Mouse (Mus musculus): Measurements from ENCODE around the gene Prkcz. TPM values are rescaled to one million over a fixed set of nuclear protein-coding genes. Genes with fewer than 3 reads are reported as not detected.

The Prkcz gene
- total RNA-seq (2021), result 1 to 10 TPM; 1.7 to 2.3 TPM

DNA sequence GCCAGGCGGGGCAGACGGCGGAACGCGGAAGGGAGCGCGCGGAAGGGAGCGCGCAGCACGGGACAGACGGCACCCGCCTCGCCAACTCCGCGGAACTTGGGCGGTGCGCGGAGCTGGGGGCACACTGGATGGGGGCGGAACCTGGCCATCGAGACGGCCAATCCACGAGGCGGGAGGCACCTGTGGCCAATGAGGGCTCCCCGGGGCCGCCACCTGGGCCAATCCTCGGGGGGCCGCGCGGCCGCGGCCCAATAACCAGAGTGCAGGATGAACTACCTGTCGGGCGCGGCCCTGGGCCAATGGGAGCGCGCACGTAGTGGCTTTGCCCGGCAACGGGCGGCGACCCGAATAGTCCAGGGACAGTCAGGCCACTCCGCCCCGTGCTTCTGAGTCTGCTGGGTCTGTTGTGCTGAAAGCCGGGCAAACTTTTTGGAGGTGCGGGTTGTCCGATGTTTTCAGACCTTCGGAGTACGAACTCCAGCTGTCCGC lies at the start of gene Prkcz:
Gene Prkcz (minus strand): TSS at position 59 of the 489 bp plus-strand sequence.
- intact Hi-C loops (cut with DNase I), result no loop called here

DNA sequence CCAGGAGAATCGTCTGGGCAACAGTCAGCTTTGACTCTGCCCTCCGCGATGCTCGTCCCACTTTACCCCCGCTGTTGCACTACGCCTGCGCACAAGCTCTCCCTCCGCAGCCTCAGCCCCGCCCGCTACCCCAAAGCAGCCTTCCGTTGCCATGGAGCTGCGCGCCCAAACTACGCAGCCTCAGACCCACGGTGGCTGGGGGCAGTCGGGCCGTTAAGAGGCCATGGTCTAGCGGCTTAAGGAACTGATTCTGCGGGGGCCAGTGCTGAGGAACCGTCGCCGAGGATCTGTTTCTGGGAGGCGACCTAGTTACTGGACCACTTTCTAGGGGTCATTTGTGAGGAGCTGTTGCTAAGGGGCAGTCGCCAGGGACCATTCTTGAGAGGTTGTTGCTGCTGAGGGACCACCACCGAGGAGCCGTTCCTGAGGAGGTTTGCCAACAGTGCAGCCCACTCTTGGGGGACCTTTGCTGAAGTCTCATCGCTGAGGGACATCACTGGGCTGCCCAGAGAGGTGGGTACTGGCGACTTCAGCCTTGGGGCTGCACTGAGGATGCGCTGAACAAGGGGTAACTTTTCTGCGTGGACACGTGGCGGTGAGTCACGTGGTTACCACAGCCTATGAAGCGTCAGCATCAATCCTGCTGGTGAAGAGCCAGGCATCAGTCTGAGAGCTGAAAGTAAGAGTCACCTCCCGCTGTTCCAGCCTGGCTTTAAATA lies 48.1 kb upstream of the Prkcz start, which contains the start of gene Cfap74:
Gene Cfap74 (plus strand): TSS at position 133 of the 719 bp plus-strand sequence.
- intact Hi-C loops (cut with DNase I), result loop anchor here (5.0 kb wide), 1 partner anchor 87 kb away; no protein-coding TSS in a partner anchor
- peak; percentile 66 to 77 for DNase-seq

More for the DNA sequence above, at the start of gene Prkcz:
- peak; percentile 74 to 76 for DNase-seq

GRCm38 (mm10) chr4:155408695-155409057 lies 47.5 kb upstream of the Prkcz start:
- intact Hi-C loops (cut with DNase I), result loop anchor here (5.0 kb wide), 1 partner anchor 86 kb away; no protein-coding TSS in a partner anchor
- DNase-seq, result no peak

DNA sequence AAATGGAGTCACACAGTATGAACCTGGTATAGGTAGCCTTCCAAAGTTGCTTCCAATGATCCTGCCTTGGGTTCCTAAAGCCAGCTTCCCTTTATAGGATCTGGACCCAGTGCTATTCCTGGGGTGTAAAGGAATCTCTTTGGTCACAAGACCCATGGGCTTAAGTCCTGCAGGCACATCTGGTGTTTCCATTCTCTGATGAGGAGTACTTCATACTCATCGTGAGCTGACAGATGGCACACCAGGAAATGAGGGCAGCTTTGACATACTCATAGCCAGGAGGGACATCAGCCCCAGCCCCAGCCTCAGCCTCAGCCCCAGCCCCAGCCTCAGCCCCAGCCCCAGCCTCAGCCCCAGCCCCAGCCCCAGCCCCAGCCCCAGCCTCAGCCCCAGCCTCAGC lies 41.3 kb upstream of the Prkcz start:
- DNase-seq, result no peak
- intact Hi-C loops (cut with DNase I), result no loop called here

DNA sequence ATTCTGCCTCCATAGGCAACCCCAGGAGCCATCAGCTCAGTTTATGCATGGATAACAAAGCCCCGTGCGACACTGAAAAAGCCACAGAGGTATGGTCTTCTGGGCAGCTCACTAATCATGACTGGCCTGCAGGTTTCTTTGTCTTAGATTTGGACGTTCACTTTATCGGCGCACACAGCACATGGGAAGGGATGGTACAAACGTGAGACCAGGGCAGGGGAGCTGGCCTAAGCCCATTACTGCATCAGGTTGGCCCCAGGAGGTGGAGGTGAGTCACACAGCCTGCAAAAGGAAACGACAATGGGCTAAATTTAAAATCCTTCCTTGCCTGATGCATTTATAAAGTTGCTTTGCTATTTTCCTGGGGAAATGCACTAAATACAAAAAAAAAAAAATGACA lies 40.0 kb upstream of the Prkcz start:
- no peak for DNase-seq
- intact Hi-C loops (cut with DNase I), result no loop called here

DNA sequence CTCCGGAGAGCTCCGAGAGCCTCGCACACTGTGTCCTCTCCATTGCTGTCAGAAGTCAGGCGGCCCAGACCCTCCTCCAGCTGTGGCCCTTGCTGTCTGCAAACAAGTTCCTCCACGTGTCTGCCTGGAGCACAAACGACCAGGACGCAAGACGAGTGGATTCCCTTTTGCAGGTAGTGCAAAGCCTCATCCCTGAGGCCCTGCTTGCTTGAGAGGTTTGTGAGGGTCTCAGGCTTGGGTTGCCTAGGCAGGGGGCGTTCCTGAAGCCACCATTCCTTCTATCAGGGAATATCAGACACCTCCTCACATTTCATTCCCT lies 37.0 kb upstream of the Prkcz start:
- DNase-seq, result no peak
- intact Hi-C loops (cut with DNase I), result no loop called here

DNA sequence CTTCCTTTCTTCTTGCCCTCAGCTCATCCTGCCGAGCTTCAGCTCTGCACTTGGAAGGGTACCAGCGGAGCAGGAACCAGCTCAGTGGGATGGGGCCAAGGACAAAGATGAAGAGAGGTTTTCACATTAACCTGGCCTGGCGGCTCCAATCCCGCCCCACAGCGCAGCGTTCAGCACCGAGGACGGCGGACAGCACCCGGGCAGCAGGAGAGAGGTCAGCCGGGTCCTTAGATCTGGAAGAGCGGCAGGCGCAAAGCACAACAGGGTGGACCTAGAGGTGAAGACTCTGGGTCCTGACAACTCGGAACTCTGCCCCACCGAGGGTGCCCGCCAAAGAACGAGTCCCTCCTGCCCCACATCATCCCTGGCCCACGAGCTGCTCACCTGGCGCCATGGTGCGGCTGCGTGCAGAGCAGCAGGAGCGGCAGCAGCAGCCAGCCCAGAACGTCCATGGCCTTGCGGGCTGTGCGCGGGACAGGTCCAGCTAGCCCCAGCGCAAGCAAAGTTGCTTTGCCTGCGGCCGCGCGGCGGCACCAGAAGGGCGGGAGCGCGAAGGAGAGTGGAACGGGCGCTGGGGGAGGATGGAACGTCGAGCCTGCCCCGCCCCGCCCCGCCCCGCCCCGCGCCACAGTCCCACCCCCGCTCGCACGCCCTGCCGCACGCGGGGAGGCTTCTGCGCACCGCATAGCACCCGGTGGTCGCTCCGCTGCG lies 36.5 kb upstream of the Prkcz start, which contains the start of gene Gabrd:
Gene Gabrd (minus strand): TSS at position 602 of the 711 bp plus-strand sequence.
- intact Hi-C loops (cut with DNase I), result no loop called here
- DNase-seq, result peak; percentile 70 to 81

DNA sequence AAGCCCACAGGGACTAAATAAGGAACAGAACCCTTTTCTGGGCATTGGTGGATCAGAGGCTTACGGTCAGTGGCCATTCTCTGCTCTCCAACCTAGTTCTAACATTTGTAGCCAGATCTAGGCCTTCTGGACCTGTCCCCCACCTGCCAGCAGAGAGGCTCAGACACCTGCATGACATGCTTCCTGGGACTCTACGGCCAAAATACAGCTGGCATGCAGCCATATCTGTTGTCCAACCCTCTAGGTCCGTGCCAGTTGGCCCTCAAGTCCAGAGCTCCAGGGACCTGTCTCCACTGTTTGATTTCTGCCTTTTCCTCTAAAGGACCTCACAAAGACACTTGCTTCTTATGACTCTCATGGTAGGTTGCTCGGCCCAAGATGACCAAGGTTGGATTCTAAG lies 35.6 kb upstream of the Prkcz start:
- intact Hi-C loops (cut with DNase I), result no loop called here
- no peak for DNase-seq

- DNase-seq, result no peak
- intact Hi-C loops (cut with DNase I), result no loop called here
Observed at GRCm38 (mm10) chr4:155395471-155395870, 34.3 kb upstream of the Prkcz start.

GRCm38 (mm10) chr4:155387166-155387565 lies 26.0 kb upstream of the Prkcz start:
- DNase-seq, result no peak
- intact Hi-C loops (cut with DNase I), result no loop called here

DNA sequence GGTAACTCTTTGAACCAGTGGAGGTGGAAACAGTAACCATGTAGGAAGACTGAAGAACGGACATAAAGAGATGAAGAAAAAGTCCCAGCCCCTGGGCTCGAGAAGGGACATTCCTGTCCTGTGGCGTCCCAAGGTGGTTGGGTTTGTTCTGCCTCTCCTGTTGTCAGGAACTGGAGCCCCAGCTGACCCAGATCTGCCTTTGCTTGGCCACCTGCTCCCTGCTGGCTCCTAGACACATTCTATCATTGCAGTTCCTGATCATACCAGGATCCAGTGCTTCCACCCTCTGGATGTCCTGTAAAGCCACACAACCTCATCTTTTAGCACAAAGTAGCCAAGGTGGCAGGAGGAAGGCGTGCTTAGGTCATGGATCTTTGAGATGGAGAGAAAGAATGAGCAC lies 22.2 kb upstream of the Prkcz start:
- intact Hi-C loops (cut with DNase I), result no loop called here
- DNase-seq, result no peak

DNA sequence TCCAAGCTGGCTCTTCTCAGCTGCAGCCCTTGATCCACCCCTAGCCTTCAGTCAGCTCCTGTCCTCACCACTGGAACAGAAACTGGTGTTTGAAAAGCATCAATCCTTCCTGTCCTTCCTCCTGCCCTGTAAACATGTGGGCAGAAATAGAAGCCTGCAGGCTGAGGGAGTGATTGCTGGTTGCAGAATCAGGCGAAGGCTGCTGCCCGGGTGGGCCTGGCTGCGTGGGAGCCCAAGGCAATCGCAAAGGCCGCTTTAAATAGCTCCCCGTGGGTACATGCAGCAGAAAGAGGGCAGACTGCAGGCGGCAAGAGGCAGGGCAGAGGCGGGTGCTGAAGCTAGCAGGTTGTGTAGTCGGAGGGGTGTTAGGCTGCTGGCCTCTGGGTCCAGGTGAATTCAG lies 21.6 kb upstream of the Prkcz start:
- intact Hi-C loops (cut with DNase I), result no loop called here
- DNase-seq, result no peak

- intact Hi-C loops (cut with DNase I), result no loop called here
- no peak for DNase-seq
Observed at GRCm38 (mm10) chr4:155381974-155382373, 20.8 kb upstream of the Prkcz start.

GRCm38 (mm10) chr4:155371797-155372735 lies 10.9 kb upstream of the Prkcz start:
- no peak for DNase-seq
- intact Hi-C loops (cut with DNase I), result no loop called here

- DNase-seq, result no peak
- intact Hi-C loops (cut with DNase I), result no loop called here
Observed at GRCm38 (mm10) chr4:155370737-155371715, 9.9 kb upstream of the Prkcz start.

- intact Hi-C loops (cut with DNase I), result loop anchor here (5.0 kb wide), 2 partner anchors 199 to 214 kb away; no protein-coding TSS in a partner anchor
- DNase-seq, result peak; percentile 59 to 82
Observed at GRCm38 (mm10) chr4:155368684-155369083, 7.5 kb upstream of the Prkcz start.

DNA sequence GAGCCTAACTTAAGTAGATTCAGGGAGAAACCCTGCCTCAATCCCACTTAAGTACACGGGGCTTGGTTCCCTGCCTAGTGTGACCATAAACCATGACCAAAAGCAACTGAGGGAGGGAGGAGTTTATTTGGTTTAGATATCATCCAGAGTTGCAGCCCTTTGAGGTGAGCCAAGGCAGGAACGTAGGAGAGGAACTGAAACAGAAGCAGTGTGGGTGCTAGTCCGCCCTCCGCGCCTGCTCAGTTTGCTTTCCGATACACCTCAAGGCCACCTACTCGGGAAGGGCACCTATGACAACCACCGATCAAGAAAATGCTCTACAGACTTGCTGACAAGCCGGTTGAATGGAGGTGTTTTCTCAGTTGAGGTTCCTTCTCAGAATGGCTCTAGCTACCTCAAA lies 6.6 kb upstream of the Prkcz start:
- intact Hi-C loops (cut with DNase I), result loop anchor here (5.0 kb wide), 2 partner anchors 200 to 215 kb away; no protein-coding TSS in a partner anchor
- DNase-seq, result no peak

- no peak for DNase-seq
- intact Hi-C loops (cut with DNase I), result loop anchor here (5.0 kb wide), 2 partner anchors 201 to 216 kb away; no protein-coding TSS in a partner anchor
Observed at GRCm38 (mm10) chr4:155366784-155367183, 5.6 kb upstream of the Prkcz start.

GRCm38 (mm10) chr4:155362443-155362842 lies 1.3 kb upstream of the Prkcz start:
- DNase-seq, result no peak
- intact Hi-C loops (cut with DNase I), result no loop called here

Measured in heart, postnatal 10 days (tissue).